Mouse (Mus musculus): ENCODE measurements around the gene Cdk13.

The Cdk13 gene

DNA sequence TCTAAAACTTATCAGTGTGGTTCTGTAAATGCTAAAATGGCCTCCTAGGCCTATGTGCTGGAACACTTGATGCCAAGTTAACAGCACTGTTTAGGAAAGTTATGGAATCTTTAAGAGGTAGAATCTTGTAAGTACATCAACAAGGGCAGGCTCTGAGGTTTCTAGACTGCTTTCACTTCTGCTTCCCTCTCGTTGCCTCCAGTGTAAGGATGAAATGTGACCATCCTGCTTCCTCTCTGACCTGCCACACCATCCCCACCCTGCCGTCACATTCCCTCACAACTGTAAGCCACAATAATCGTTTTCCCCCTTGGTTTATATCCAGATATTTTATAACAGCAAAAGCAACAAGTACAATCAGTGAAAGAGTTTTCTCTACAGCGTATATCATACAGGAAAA, 49.9 kb downstream of the Cdk13 start:
- no peak for DNase-seq

DNA sequence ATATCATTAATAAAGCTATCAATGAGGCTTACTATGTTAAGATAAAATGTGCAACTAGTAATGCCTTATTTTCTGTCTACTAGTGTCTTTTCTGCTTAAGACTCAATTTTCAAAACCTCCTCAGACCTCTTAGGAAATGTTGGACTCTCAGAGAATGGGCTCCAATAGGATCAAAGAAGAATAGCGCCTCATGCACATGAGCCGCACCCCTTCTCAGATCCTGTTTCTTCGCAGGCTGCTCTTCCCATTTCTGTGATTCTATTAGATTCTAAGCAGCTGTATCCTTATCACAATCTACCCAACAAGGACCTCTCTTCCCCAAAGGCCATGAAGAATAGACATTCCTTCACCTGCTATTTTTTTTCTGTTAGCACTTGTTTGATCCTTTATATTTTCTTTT, 76.1 kb downstream of the Cdk13 start:
- DNase-seq, result no peak

DNA sequence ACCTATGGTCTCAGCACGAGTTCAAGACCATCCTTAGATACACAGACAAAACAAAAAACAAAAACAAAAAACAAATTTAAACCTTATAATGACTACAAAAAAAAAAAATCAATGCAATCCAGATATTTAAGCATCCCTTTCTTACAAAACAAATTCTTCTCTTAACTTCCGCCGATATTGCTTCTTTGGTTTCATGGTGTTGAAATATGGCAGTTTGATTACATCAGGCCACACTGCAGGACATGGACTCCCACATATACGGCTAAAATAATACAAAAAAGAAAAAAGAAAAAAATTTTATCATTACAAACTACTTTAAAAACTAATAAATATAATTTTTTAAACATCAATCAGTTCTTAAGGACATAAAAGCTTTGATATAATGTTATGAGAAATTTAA, 77.0 kb downstream of the Cdk13 start:
- DNase-seq, result no peak

DNA sequence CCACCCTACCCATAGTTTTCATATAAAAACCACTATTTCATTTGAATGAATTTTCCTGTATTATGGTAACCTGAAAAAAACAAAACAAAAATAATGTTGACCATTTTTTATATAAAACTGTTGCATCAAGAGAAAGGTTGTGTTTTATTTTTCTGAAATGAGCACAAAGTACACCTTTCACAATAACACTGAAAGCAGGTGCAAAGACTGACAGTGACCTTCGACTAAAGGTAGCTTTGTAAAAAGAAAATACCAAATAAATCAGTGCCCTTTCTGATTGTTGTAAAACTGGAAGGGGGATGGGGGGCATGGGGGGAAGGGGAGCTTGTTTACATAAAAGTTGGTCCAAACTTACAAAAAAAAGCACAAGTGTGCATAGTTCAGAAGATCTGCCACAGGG, 87.5 kb downstream of the Cdk13 start:
- no peak for DNase-seq

DNA sequence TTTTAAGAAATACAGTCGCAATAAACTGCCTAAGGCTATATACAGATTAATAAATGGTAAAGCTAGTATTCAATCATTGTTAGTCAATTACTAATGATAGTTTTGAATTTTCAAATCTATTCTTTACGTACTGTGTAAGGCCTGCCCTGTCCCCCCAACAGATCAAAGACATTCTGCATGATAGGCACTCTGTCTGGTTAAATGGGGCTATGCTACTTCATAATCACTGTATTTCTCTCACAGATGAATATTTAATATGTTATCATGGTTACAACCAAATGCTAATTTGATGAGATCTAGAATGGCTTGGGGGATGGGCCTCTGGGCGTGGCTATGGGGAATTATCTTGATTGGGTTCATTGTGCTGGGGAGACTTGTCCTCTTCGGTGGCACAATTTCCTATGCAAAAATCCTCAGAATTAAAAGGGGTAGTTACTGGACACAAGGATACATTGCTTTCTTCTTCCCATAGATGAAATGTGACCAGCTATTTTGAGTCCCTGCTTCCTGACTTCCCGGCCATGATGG, 96.0 kb downstream of the Cdk13 start:
- DNase-seq, result no peak

DNA sequence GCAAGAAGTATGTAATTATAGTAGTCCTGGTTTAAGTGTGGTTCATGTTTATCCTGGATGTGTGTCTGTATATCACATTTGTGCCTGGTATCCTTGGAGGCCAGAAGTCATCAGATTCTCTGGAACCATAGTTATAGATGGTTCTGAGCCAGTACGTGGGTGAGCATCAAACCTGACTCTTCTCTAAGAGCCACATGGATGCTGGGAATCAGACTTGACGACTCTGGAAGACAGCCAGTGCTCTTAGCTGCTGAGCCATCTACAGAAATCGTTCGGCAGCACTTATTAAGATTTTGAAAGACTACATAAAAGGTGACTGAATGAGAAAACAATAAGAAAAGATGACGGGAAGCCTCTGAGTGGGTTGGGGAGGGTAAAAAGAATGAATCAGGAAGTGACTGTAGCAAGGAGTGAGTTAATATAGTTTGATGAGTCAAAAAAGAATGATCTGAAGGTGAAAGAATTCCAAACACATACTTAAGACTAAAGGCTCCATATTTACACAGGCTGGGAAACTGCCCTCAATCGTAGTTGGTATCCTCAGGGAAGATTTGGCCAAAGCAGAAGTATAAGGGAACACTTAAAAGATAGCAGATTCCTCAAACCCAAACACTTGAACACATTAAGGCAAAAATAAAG, 99.6 kb downstream of the Cdk13 start:
- no peak for DNase-seq

DNA sequence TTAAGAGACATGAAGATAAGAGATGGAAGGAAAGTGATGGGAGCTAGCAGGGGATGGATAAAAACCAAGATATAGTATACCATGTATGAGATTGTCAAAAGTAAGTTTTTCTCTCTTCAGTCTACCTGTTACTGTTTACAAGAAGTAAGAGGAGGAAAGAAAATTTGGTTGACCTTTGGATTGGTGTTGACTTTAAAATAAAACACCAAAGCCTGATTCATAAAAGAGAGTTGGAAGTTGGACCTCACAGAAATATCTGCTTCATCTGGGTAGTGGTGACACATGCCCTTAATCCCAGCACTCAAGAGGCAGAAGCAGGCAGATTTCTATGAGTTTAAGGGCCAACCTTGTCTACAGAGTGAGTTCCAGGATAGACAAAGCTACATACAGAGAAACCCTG, 102.6 kb downstream of the Cdk13 start:
- DNase-seq, result no peak

DNA sequence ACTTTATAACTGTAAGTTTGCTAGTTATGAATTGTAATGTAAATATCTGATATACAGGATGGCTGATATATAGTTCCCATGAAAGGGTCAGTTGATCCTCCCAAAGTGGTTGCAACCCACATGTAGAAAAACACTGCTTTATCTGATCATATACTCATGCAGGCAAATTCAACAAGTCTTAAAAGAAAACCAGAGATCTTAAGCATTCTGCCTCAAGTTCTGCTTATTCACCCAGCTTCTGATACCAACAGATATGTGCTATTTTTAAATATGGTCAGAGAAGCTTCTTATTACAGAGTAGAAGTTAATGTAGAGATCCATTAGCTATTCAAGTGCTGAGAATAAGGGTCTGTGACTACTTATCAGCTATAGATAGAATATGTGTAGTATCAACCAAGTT, 103.6 kb downstream of the Cdk13 start:
- DNase-seq, result no peak

DNA sequence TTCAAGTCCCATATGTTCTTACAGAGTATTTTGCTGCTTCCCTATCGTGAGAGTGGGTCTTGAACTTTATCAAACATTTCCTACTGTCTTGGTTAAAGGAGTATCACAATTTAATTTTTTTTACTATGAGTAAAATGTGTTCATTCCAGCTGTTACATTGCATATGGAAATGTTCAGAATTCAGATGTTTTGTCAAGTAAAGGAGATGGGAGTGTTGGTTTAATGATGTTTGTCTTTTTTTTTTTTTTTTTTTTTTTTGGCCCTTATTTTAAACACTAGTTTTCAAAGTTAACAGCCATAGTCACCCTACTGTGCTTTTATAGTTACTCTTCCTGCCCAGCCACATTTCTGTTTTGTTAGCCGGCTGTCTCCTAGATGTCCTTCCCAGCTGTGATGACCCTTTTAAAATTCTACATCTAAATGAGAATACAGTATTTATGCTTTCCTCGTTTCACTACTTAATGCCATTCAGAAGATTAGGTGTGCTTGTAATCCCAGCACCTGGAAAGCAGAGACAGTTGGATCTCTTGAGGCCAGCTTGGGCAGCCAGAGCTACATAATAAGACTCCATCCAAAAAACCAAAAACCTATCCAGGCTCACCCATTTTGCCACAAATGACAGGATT, 104.7 kb downstream of the Cdk13 start:
- no peak for DNase-seq

DNA sequence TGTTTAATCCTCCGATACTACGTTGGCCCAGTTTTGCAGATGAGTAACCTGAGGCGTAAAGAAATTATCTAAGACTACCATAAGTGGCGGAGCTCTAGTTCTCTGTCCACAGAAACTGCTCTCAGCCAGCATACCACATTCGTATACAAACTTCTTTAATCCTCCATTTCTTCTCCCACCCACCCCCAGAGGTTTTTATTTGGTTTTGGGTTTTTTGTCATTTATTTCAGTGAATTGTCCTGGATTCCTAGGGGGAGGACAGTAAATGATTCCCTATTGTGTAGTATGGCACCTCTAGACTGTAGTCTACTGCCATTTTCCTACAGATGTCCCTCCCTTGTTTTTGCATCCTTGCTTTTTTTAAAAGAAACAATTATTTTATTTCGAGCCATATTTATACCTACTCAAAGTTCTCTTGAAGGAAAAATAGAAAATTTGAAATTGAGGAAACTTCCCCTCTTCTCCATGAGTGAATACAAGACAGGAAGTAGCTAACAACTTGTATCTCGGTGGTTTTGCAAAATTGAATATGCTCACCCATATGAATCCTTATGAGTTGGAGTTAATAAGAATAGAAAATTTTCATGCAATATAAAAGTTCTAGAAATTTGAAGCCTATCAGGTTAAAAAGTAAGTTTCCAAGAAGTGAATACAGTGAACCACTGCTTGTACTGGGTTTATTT, 108.9 kb downstream of the Cdk13 start:
- DNase-seq, result no peak

DNA sequence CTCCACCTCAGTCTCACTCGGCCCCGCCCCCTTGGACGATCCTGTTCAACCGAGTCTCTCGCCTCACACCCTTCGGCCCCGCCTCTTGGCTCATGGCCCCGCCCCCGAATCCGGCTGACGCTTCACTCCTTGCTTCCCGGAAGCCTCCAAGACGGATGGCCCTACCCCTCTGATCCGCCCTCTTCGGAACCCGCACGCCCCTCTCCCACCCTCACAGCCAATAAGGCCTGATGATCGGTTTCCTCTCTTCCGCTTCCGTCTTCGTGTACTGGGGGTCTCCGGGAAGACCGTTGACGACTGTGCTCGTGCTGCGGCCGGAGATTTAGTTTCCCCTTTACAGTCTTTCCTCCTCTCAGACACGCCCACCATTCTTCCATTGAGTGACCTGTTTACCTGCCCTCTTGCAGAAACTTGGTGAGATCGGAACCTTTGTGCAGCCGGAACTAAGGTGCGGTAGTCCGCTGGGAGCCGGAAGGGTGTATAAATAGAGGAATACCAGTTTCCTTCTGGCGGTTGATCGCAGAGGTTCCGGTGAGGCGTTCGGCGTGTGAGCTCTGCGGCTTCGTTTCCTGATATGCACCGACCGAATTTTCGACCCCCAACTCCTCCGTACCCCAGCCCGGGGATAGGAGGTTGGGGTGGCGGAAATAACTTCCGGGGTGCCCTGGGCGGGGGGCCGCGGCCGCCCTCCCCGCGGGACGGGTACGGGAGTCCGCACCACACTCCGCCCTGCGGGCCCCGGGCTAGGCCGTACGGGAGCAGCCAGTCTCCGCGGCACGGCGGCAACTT, 109.8 kb downstream of the Cdk13 start, which contains the start of the genes Mplkip and Sugct:
Mplkip (plus strand) TSS at position 282 of the 789 bp plus-strand sequence.
Sugct (minus strand) TSS at position 643 of the 789 bp plus-strand sequence.
- DNase-seq, result peak; percentile 100

DNA sequence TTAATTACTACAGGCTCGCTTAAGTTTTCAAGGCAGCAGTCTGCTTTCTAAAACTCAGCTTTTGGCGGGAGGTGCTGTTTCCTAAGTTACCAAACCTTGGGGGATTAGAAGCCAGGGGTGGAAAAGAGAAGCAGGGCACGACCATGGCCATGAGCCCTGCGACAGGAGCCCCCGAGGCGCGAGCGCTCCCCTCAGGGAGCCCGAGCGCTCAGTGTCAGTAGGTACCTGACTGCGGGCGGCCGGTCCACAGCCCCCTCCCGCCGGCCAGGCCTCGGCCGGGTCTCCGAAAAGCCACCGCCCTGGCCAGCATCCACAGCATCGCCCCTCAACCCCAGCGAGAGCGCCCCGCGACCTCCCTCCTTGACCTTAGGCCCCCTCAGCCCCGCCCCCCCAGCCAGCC, 110.5 kb downstream of the Cdk13 start:
- no peak for DNase-seq

DNA sequence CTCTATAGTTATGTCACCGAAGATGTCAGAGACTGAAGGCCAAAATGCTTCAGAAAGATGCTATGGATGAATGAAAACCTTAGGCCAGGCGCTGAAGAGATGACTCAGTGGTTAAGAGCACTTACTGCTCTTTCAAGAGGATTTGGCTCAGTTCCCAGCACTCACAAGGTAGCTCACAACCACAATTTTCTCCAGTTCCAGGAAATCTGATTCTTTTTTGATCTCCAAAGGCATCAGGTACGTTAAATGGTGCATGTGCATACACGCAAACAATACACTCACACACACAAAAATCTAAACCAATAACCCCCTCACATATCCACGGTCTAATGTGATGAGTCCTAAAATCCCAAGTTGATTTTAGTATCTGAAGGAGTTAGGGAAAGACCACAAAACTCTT, 111.1 kb downstream of the Cdk13 start:
- DNase-seq, result peak; percentile 21

DNA sequence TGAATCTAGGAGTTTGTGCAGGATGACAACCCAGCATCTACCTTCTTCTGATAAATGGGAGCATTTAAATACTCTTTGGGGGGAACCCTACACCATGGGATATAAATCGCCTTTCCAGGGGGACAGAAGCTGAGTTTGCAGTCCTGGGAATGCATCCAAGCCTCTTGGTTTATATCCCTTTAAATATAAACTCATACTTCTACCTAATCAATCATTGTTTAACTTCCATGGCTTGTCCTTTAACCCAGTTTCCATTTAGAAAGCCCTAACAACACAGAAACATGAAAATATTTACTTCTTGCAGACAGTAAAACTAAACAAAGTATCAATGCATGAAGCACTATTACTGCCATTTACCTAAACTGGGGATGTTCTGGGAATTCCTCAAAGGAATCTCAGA, 113.5 kb downstream of the Cdk13 start:
- DNase-seq, result no peak

DNA sequence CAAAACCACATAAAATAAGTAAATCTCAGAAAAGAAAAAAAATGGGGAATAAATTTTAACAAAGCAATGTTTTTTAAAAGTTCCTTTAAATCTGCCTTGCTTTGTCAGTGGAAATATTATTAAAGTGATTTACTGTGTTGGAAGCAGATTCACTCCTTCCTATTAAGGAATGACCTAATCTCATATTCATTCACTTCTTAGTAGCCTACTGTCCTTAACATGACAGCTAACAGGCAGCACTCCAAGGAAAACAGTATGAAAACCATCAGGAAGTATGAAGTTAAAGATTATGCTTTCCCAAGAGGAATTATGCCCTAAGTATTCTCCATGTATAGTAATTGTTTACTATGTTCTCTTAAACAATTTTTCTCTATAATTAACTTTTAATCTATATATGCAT, 114.2 kb downstream of the Cdk13 start:
- no peak for DNase-seq

DNA sequence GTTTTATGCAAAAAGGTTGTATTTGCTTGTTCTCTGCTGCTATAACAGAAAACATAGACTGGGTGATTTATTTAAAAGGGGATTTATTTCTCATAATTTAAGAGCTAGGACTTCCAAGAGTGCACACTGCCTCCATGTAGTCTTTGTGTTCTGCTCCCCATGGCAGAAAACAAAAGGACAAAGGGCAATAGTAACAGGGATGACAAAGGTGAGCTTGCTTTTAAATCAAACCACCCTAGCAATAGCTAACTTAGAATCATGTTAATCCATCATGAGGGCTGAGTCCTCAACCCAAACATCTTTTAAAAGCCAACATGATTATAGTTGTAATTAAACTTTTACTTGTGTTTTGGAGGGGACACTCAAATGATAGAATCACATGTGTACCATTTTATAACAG, 115.4 kb downstream of the Cdk13 start:
- no peak for DNase-seq

DNA sequence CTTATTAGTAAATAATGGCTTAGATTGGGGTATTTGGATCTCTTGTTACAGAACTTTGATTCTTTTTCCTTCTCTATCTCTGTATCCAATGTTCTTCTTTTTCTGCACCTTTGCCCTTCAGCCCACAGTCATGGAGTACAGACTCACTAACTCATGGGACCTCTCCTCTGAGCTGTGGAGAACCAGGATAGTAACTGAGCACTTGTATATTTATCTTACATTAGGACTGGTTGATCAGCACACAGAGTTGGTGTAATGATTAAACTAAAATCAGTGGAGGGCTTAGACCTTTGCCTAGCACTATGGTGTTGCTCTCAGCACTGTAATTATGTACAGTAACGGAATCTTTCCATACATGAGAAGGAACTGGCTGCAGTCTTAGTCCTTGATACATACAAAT, 133.8 kb downstream of the Cdk13 start:
- DNase-seq, result no peak

DNA sequence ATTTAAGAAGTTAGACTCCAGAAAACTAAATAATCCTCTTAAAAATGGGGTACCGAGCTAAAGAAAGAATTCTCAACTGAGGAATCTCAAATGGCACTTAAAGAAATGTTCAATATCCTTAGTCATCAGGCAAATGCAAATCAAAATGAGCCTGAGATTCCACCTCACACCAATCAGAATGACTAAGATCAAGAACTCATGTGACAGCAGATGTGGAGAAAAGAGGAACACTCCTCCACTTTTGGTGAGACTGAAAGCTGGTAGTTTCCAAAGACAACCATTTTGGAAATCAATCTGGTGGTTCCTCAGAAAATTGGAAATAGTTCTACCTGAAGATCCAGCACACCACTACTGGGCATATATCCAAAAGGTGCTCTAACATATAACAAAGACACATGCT, 137.5 kb downstream of the Cdk13 start:
- DNase-seq, result no peak

Data from cerebellum, adult 11-12 months (tissue).